Mouse (Mus musculus) central nervous system, embryonic 18 days (tissue): ENCODE data around the gene Gm8257. TPM values are rescaled to one million over a fixed set of nuclear protein-coding genes. Genes with fewer than 3 reads are reported as not detected.

Source experiments
- polyA plus RNA-seq: library from polyadenylated mRNA; depleted of rRNA; stranded (reverse); fragments of >200 nt; gene quantifications from 2 replicates; pipeline ENCODE4 v1.2.3, GENCODE M21; 2012; rRNA removed

The Gm8257 gene
- polyA plus RNA-seq = not detected in 2 replicates

GRCm38 (mm10) chr14:44706356-44706755 is at the start of gene Gm8257:
Gm8257 (minus strand) TSS chr14:44706456.

GRCm38 (mm10) chr14:44750240-44750639 is 44.0 kb upstream of the Gm8257 start, which contains the start of gene Gm8267:
Gm8267 (minus strand) TSS chr14:44750340.

GRCm38 (mm10) chr14:44627737-44628136 is 78.5 kb downstream of the Gm8257 start, which contains the start of gene Gm5624:
Gm5624 (minus strand) TSS chr14:44627938.

Other genes with a start within 250 kb of the Gm8257 start
- gene BC061237, start 214.0 kb downstream of the Gm8257 start, polyA plus RNA-seq = not detected in 2 replicates
- gene Gm17093, start 188.2 kb downstream of the Gm8257 start, polyA plus RNA-seq = not detected in 2 replicates
- not detected in 2 replicates for gene Gm8247, start 123.3 kb downstream of the Gm8257 start, polyA plus RNA-seq
- gene Gm5624, start 78.5 kb downstream of the Gm8257 start, polyA plus RNA-seq = not detected in 2 replicates
- not detected in 2 replicates for gene Gm8267, start 43.9 kb upstream of the Gm8257 start, polyA plus RNA-seq
- 0.83 and 1.0 TPM in 2 replicates for gene Ptgdr, start 152.9 kb upstream of the Gm8257 start, polyA plus RNA-seq